Mouse (Mus musculus) adrenal gland, adult 2 months (tissue): ENCODE data around the gene Slx1b. TPM values are rescaled to one million over a fixed set of nuclear protein-coding genes. Genes with fewer than 3 reads are reported as not detected.

Experiments used
- DNase-seq: peaks from one replicate; pipeline ENCODE4 v3.0.0; 2021
- polyA plus RNA-seq: library from polyadenylated mRNA; depleted of rRNA; stranded (reverse); fragments of >200 nt; gene quantifications from 2 replicates; pipeline ENCODE4 v1.2.3, GENCODE M21; 2012
- total RNA-seq, 2 experiments: library from RNA; stranded (reverse); gene quantifications; 2 replicates each; pipeline ENCODE4 v1.2.3; 2021

The Slx1b gene
- total and polyA plus RNA-seq, 3 experiments, result 11.3 to 35.7 (median 13.5) TPM

GRCm38 (mm10) chr7:126676631-126677220 lies 18.9 kb downstream of the Slx1b start:
- no peak for DNase-seq

GRCm38 (mm10) chr7:126676207-126676606 lies 19.4 kb downstream of the Slx1b start, which contains the start of gene Sult1a1:
Gene Sult1a1, minus strand, starts transcription at chr7:126676432.
- DNase-seq, result peak; percentile 51

GRCm38 (mm10) chr7:126675104-126675503 lies 20.5 kb downstream of the Slx1b start:
- no peak for DNase-seq

- DNase-seq, result no peak
Measured at GRCm38 (mm10) chr7:126672111-126672510, 23.5 kb downstream of the Slx1b start.

- DNase-seq, result no peak
Measured at GRCm38 (mm10) chr7:126670152-126670551, 25.4 kb downstream of the Slx1b start.

GRCm38 (mm10) chr7:126668452-126668851 lies 27.1 kb downstream of the Slx1b start:
- DNase-seq, result no peak

- DNase-seq, result no peak
Measured at GRCm38 (mm10) chr7:126667495-126668090, 28.0 kb downstream of the Slx1b start.

GRCm38 (mm10) chr7:126665269-126665668 lies 30.3 kb downstream of the Slx1b start:
- DNase-seq, result peak; percentile 66

GRCm38 (mm10) chr7:126663646-126664045 lies 31.9 kb downstream of the Slx1b start:
- DNase-seq, result no peak

GRCm38 (mm10) chr7:126659771-126660170 lies 35.8 kb downstream of the Slx1b start:
- peak; percentile 57 for DNase-seq

GRCm38 (mm10) chr7:126657522-126657921 lies 38.1 kb downstream of the Slx1b start:
- no peak for DNase-seq

- DNase-seq, result no peak
Measured at GRCm38 (mm10) chr7:126655695-126656094, 39.9 kb downstream of the Slx1b start.

GRCm38 (mm10) chr7:126653991-126654390 lies 41.6 kb downstream of the Slx1b start:
- DNase-seq, result no peak

- DNase-seq, result no peak
Measured at GRCm38 (mm10) chr7:126650852-126651251, 44.7 kb downstream of the Slx1b start.

GRCm38 (mm10) chr7:126649231-126650051 lies 46.1 kb downstream of the Slx1b start, which contains the start of gene Sgf29:
Gene Sgf29, plus strand, starts transcription at chr7:126649309.
- peak; percentile 96 for DNase-seq

- DNase-seq, result no peak
Measured at GRCm38 (mm10) chr7:126648486-126648885, 47.1 kb downstream of the Slx1b start.

- no peak for DNase-seq
Measured at GRCm38 (mm10) chr7:126645708-126646107, 49.9 kb downstream of the Slx1b start.

- DNase-seq, result no peak
Measured at GRCm38 (mm10) chr7:126644914-126645313, 50.7 kb downstream of the Slx1b start.

GRCm38 (mm10) chr7:126644345-126644744 lies 51.2 kb downstream of the Slx1b start:
- DNase-seq, result no peak

GRCm38 (mm10) chr7:126643244-126643617 lies 52.4 kb downstream of the Slx1b start:
- DNase-seq, result peak; percentile 44

GRCm38 (mm10) chr7:126642545-126643243 lies 52.9 kb downstream of the Slx1b start:
- no peak for DNase-seq
